Mouse (Mus musculus) layer of hippocampus, postnatal 10 days (tissue): ENCODE results near the gene Gfy. TPM values are rescaled to one million over a fixed set of nuclear protein-coding genes. Genes with fewer than 3 reads are reported as not detected.
"Not testable (repeated sequence)": the region's sequence is repeated elsewhere in the genome, so short reads cannot be mapped to it uniquely, and the experiment has no call there.

Source experiments
- DNase-seq, 2 experiments: peaks; one replicate each; pipeline ENCODE4 v3.0.0; 2021; ENCODE audit warnings: low spot score in 2 of 2
- total RNA-seq, 2 experiments: library from RNA; stranded (reverse); gene quantifications; 2 replicates each; pipeline ENCODE4 v1.2.3; 2021

Gene Gfy
- total RNA-seq, 2 experiments from 2014 or later = 0.18 to 0.43 TPM

GRCm38 (mm10) chr7:45193871-45194785, 14.8 kb upstream of the Gfy start:
- no peak for DNase-seq

- DNase-seq = no peak
Observed at GRCm38 (mm10) chr7:45193406-45193805, 14.0 kb upstream of the Gfy start.

GRCm38 (mm10) chr7:45192585-45193310, 13.4 kb upstream of the Gfy start:
- DNase-seq = no peak

- no peak for DNase-seq
Observed at GRCm38 (mm10) chr7:45191803-45192363, 12.5 kb upstream of the Gfy start.

GRCm38 (mm10) chr7:45191161-45191560, 11.8 kb upstream of the Gfy start:
- no peak for DNase-seq

GRCm38 (mm10) chr7:45190186-45190585, 10.8 kb upstream of the Gfy start:
- no peak for DNase-seq

GRCm38 (mm10) chr7:45189600-45189999, 10.2 kb upstream of the Gfy start:
- no peak for DNase-seq

GRCm38 (mm10) chr7:45185921-45186320, 6.6 kb upstream of the Gfy start:
- DNase-seq = no peak

- no peak for DNase-seq
Observed at GRCm38 (mm10) chr7:45183672-45184071, 4.3 kb upstream of the Gfy start.

GRCm38 (mm10) chr7:45182606-45183005, 3.2 kb upstream of the Gfy start:
- no peak for DNase-seq

- DNase-seq = peak; percentile 78 to 83
Observed at GRCm38 (mm10) chr7:45182199-45182601, 2.8 kb upstream of the Gfy start.

- DNase-seq = no peak
Observed at GRCm38 (mm10) chr7:45181540-45181939, 2.2 kb upstream of the Gfy start.

- DNase-seq = no peak
Observed at GRCm38 (mm10) chr7:45180896-45181477, 1.6 kb upstream of the Gfy start, which contains the start of gene Pth2. Gene Pth2 (plus strand): TSS chr7:45180995.

- no peak for DNase-seq
Observed at GRCm38 (mm10) chr7:45178550-45178949, 819 bp downstream of the Gfy start.

GRCm38 (mm10) chr7:45176356-45176755, 3.0 kb downstream of the Gfy start:
- DNase-seq = peak in 1 of 2 experiments; percentile 25

GRCm38 (mm10) chr7:45175929-45176328, 3.4 kb downstream of the Gfy start:
- no peak for DNase-seq

- DNase-seq = no peak
Observed at GRCm38 (mm10) chr7:45175398-45175797, 4.0 kb downstream of the Gfy start.

GRCm38 (mm10) chr7:45174567-45175280, 4.6 kb downstream of the Gfy start:
- DNase-seq = no peak

GRCm38 (mm10) chr7:45173772-45174171, 5.6 kb downstream of the Gfy start:
- not testable (repeated sequence) for DNase-seq

GRCm38 (mm10) chr7:45172974-45173373, 6.4 kb downstream of the Gfy start:
- peak in 1 of 2 experiments; percentile 32 for DNase-seq

GRCm38 (mm10) chr7:45169495-45169894, 9.9 kb downstream of the Gfy start:
- DNase-seq = peak; percentile 57 to 63
